ENCODE assay signal across 26 mouse cellular contexts in the genomic region with DNA sequence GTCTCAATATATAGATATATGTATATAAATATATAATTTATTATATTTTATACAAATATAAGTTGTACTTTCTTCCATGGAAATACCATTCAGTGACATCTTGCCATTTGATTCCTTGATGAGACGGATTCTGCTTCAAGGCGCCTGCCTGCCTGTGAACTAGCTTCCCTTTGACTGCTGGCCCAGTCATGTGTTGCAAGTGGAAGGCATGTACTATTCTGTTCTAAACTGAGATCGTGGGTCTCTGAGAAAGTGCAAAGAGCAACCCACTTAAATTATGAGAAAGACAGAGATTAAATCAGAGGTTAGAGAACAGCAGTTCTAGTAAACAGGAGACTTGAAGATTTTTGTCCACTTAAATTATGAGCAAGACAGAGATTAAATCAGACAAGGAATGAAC. TPM values are rescaled to one million over a fixed set of nuclear protein-coding genes. Genes with fewer than 3 reads are reported as not detected.
DNase-seq lines count a peak whose midpoint lies in the region; ATAC-seq and TF ChIP-seq lines count a peak whose summit lies in the region.
"Had no signal": no experiment of that assay in that cellular context is flagged by ENCODE, and none has a peak within 500 bp of the region (broad histone marks: within the 10 kb centered on the region; RNA-seq: fewer than 3 reads in every experiment).

No protein-coding gene starts in this region.

- H3K4me3 ChIP-seq in kidney, postnatal 0 days (replicated peaks; ENCODE audit: low read depth, low read length): no peak overlapping the region
- no peak overlapping the region for H3K4me3 ChIP-seq in kidney, embryonic 15.5 days (replicated peaks)
- H3K4me3 ChIP-seq: embryonic facial prominence, embryonic 10.5 days; embryonic facial prominence, embryonic 13.5 days; erythroblast, embryonic 14.5 days; forebrain, embryonic 12.5 days; forebrain, embryonic 15.5 days; heart, adult 2 months; heart, embryonic 10.5 days; heart, embryonic 13.5 days; hindbrain, embryonic 12.5 days; hindbrain, embryonic 15.5 days had no signal

- no peaks in the 10 kb centered on the region for H3K9me3 ChIP-seq in kidney, postnatal 0 days (replicated peaks; ENCODE audit: low read length)
- H3K9me3 ChIP-seq in kidney, embryonic 15.5 days (replicated peaks): no peaks in the 10 kb centered on the region
- H3K9me3 ChIP-seq: embryonic facial prominence, embryonic 10.5 days; embryonic facial prominence, embryonic 13.5 days; forebrain, embryonic 12.5 days; forebrain, embryonic 15.5 days; heart, embryonic 10.5 days; heart, embryonic 13.5 days; hindbrain, embryonic 12.5 days; hindbrain, embryonic 15.5 days had no signal

- no peak for ATAC-seq in kidney, postnatal 0 days (replicated peaks; ENCODE audit: low FRiP score, low read depth)
- no peak for ATAC-seq in kidney, embryonic 15.5 days (replicated peaks; ENCODE audit: low FRiP score)
- ATAC-seq: activated CD4-positive, CD25-positive, alpha-beta regulatory T cell, adult 4 months; forebrain, embryonic 15.5 days had no signal

- no peaks in the 10 kb centered on the region for H3K36me3 ChIP-seq in kidney, postnatal 0 days (ENCODE audit: insufficient read depth, low read length)
- H3K36me3 ChIP-seq in kidney, embryonic 15.5 days: no peaks in the 10 kb centered on the region
- H3K36me3 ChIP-seq: embryonic facial prominence, embryonic 10.5 days; embryonic facial prominence, embryonic 13.5 days; forebrain, embryonic 12.5 days; forebrain, embryonic 15.5 days; heart, embryonic 10.5 days; heart, embryonic 13.5 days; hindbrain, embryonic 12.5 days; hindbrain, embryonic 15.5 days had no signal

- H3K9ac ChIP-seq in kidney, postnatal 0 days (ENCODE audit: low read depth, low read length): no peak overlapping the region
- H3K9ac ChIP-seq in kidney, embryonic 15.5 days: no peak overlapping the region
- H3K9ac ChIP-seq: embryonic facial prominence, embryonic 13.5 days; forebrain, embryonic 12.5 days; forebrain, embryonic 15.5 days; heart, embryonic 13.5 days; hindbrain, embryonic 12.5 days; hindbrain, embryonic 15.5 days had no signal

- TF ChIP-seq CTCF in kidney, postnatal 0 days (IDR thresholded peaks at IDR 0.05; ENCODE audit: low read depth): no peak

- DNase-seq in heart, adult 11 months: peak; percentile 80
- DNase-seq in heart, postnatal 25 days (ENCODE audit: low spot score): no peak
- DNase-seq in kidney, postnatal 0 days (ENCODE audit: low spot score): peak; percentile 27
- DNase-seq in kidney, adult 8-10 months: no peak
- DNase-seq in kidney, postnatal 36 days: peak; percentile 26 to 40
- DNase-seq: adrenal gland, adult 8-10 months; adrenal gland, postnatal 25 days; cerebellum, adult 11-12 months; cerebellum, adult 8-10 months; cerebellum, postnatal 10 days; cerebellum, postnatal 36 days; embryo, embryonic 11 days; gastrocnemius, postnatal 25 days; heart, adult 2 months; heart, postnatal 14 days had no signal

- H3K27me3 ChIP-seq in kidney, postnatal 0 days (ENCODE audit: insufficient read depth, low read length): no peaks in the 10 kb centered on the region
- H3K27me3 ChIP-seq in kidney, embryonic 15.5 days: no peaks in the 10 kb centered on the region
- H3K27me3 ChIP-seq: embryonic facial prominence, embryonic 13.5 days; forebrain, embryonic 12.5 days; forebrain, embryonic 15.5 days; heart, embryonic 13.5 days; hindbrain, embryonic 12.5 days; hindbrain, embryonic 15.5 days had no signal

- 41% methylated on average over 3 of the region's 3 CpGs for WGBS in kidney, postnatal 0 days
- 42% methylated on average over 3 of the region's 3 CpGs for WGBS in kidney, embryonic 15.5 days

- intact Hi-C loops in heart, postnatal 25 days (cut with DNase I): no loop called here

- no peak overlapping the region for H3K27ac ChIP-seq in kidney, postnatal 0 days
- H3K27ac ChIP-seq in kidney, embryonic 15.5 days: no peak overlapping the region
- H3K27ac ChIP-seq: forebrain, embryonic 12.5 days; forebrain, embryonic 15.5 days; heart, adult 2 months; heart, embryonic 10.5 days; heart, embryonic 13.5 days; hindbrain, embryonic 12.5 days; hindbrain, embryonic 15.5 days had no signal

- H3K4me2 ChIP-seq in kidney, postnatal 0 days (ENCODE audit: low read length): no peak overlapping the region
- no peak overlapping the region for H3K4me2 ChIP-seq in kidney, embryonic 15.5 days
- H3K4me2 ChIP-seq: embryonic facial prominence, embryonic 13.5 days; forebrain, embryonic 12.5 days; forebrain, embryonic 15.5 days; heart, embryonic 13.5 days; hindbrain, embryonic 12.5 days; hindbrain, embryonic 15.5 days had no signal

- H3K4me1 ChIP-seq in kidney, postnatal 0 days (replicated peaks; ENCODE audit: insufficient read depth, low read length): no peaks in the 10 kb centered on the region
- peaks cover 37% of the 10 kb centered on the region for H3K4me1 ChIP-seq in kidney, embryonic 15.5 days
- H3K4me1 ChIP-seq: forebrain, embryonic 12.5 days; hindbrain, embryonic 15.5 days had no signal

RNA-seq across cellular contexts. Expression of gene Daam1, which starts 46.9 kb away (rescaled TPM):
- total RNA-seq in heart, postnatal 25 days (2021): 10 to 100 TPM; 78.6 to 79.5 TPM
- 5.0 and 5.6 TPM in 2 replicates for polyA plus RNA-seq in kidney, postnatal 0 days (2015; fragmentation: Nextera tagmentation; extraction: Ambion mirVana)
- polyA plus RNA-seq in kidney, embryonic 15.5 days (2015; fragmentation: Nextera tagmentation; extraction: Ambion mirVana): 9.0 and 9.4 TPM in 2 replicates

Comparison
In these comparisons a context has a peak if more than half of its experiments do, and no peak if none do; other contexts are left out.
1. DNase-seq: peak in heart, adult 11 months (single experiment), kidney, postnatal 0 days (single experiment) and kidney, postnatal 36 days (2 of 2); none in heart, postnatal 25 days (single experiment) and kidney, adult 8-10 months (0 of 2).